19 mouse cellular contexts compared by ENCODE assay signal in the genomic region with DNA sequence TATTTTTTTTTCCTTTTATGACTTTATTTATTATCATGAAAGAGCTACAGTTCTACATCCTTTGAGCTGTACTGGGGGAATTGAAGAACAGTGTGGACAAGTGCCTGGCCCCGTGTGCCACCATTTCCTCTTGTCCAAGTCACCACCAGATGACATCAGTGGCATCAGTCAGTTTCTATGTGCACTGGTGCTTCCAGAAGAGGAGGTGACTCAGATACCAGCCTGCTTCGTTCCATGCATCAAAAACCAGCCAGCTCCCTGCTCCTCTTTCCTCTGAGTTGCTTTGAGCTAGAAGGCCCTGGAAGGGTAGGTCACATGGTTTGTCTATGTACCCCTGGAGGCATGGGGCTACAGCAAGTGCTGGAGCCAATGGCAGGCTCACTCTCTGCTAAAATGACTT. TPM values are rescaled to one million over a fixed set of nuclear protein-coding genes. Genes with fewer than 3 reads are reported as not detected.
DNase-seq lines count a peak whose midpoint lies in the region; ATAC-seq and TF ChIP-seq lines count a peak whose summit lies in the region.
"Had no signal": no experiment of that assay in that cellular context is flagged by ENCODE, and none has a peak within 500 bp of the region (broad histone marks: within the 10 kb centered on the region; RNA-seq: fewer than 3 reads in every experiment).

No protein-coding gene starts in this region.

- H3K4me3 ChIP-seq in heart, embryonic 10.5 days = no peak overlapping the region
- no peak overlapping the region for H3K4me3 ChIP-seq in intestine, embryonic 14.5 days (ENCODE audit: low read depth, low read length)
- H3K4me3 ChIP-seq in intestine, postnatal 0 days (ENCODE audit: low read depth, low read length) = no peak overlapping the region
- H3K4me3 ChIP-seq in lung, embryonic 15.5 days = no peak overlapping the region
- H3K4me3 ChIP-seq in intestine, embryonic 16.5 days (ENCODE audit: low read length) = no peak overlapping the region
- H3K4me3 ChIP-seq: embryonic facial prominence, embryonic 13.5 days; forebrain, embryonic 15.5 days; hindbrain, embryonic 13.5 days had no signal

- H3K4me2 ChIP-seq in intestine, embryonic 14.5 days (ENCODE audit: low read length) = no peak overlapping the region
- no peak overlapping the region for H3K4me2 ChIP-seq in intestine, postnatal 0 days (replicated peaks; ENCODE audit: low read depth)
- no peak overlapping the region for H3K4me2 ChIP-seq in lung, embryonic 15.5 days
- H3K4me2 ChIP-seq in intestine, embryonic 16.5 days (ENCODE audit: low read depth, low read length) = no peak overlapping the region
- H3K4me2 ChIP-seq: embryonic facial prominence, embryonic 13.5 days; forebrain, embryonic 15.5 days; hindbrain, embryonic 13.5 days; midbrain, embryonic 11.5 days had no signal

- ATAC-seq in intestine, embryonic 14.5 days (replicated peaks; ENCODE audit: low FRiP score, low TSS enrichment, low read depth) = no peak
- no peak for ATAC-seq in intestine, postnatal 0 days
- ATAC-seq in lung, embryonic 15.5 days (ENCODE audit: borderline replicate concordance, extremely low read depth, low FRiP score, low TSS enrichment) = no peak
- no peak for ATAC-seq in intestine, embryonic 16.5 days
- ATAC-seq: forebrain, embryonic 15.5 days; inflammation-experienced regulatory T-cells, adult 6 months had no signal

- no peak overlapping the region for H3K9ac ChIP-seq in intestine, embryonic 14.5 days (ENCODE audit: low read length)
- H3K9ac ChIP-seq in intestine, postnatal 0 days (ENCODE audit: low read depth, low read length) = no peak overlapping the region
- no peak overlapping the region for H3K9ac ChIP-seq in lung, embryonic 15.5 days
- H3K9ac ChIP-seq in intestine, embryonic 16.5 days (ENCODE audit: low read depth, low read length) = no peak overlapping the region
- H3K9ac ChIP-seq: embryonic facial prominence, embryonic 13.5 days; forebrain, embryonic 15.5 days; hindbrain, embryonic 13.5 days; liver, embryonic 14.5 days had no signal

- H3K4me1 ChIP-seq in heart, embryonic 10.5 days = peaks cover 77% of the 10 kb centered on the region
- peaks cover 39% of the 10 kb centered on the region for H3K4me1 ChIP-seq in intestine, embryonic 14.5 days (replicated peaks; ENCODE audit: control insufficient read depth, insufficient read depth, low read length)
- H3K4me1 ChIP-seq in intestine, postnatal 0 days (replicated peaks; ENCODE audit: control insufficient read depth, insufficient read depth, low read length) = 0 out of 2 replicates have a peak, but pooled peaks cover 3% of the 10 kb centered on the region
- H3K4me1 ChIP-seq in lung, embryonic 15.5 days = peaks cover 57% of the 10 kb centered on the region
- peaks cover 34% of the 10 kb centered on the region for H3K4me1 ChIP-seq in intestine, embryonic 16.5 days (ENCODE audit: control insufficient read depth, insufficient read depth, low read length)

- 75% methylated on average over 2 of the region's 2 CpGs for WGBS in heart, embryonic 10.5 days
- 89% methylated on average over 2 of the region's 2 CpGs for WGBS in intestine, embryonic 14.5 days
- 79% methylated on average over 2 of the region's 2 CpGs for WGBS in intestine, postnatal 0 days
- WGBS in lung, embryonic 15.5 days = 74% methylated on average over 2 of the region's 2 CpGs
- WGBS in intestine, embryonic 16.5 days = 87% methylated on average over 2 of the region's 2 CpGs

- no peak for TF ChIP-seq CTCF in intestine, postnatal 0 days (IDR thresholded peaks at IDR 0.05; ENCODE audit: low read depth)

- peak overlapping the region; percentile 86 for H3K27ac ChIP-seq in heart, embryonic 10.5 days
- H3K27ac ChIP-seq in intestine, embryonic 14.5 days (ENCODE audit: low read depth) = peak overlapping the region; percentile 89
- no peak overlapping the region for H3K27ac ChIP-seq in intestine, postnatal 0 days (ENCODE audit: low read depth, low read length)
- H3K27ac ChIP-seq in lung, embryonic 15.5 days = peak overlapping the region; percentile 89
- peak overlapping the region; percentile 27; the same call in 1 of the 2 replicates for H3K27ac ChIP-seq in intestine, embryonic 16.5 days (ENCODE audit: low read length)
- H3K27ac ChIP-seq: embryonic facial prominence, embryonic 13.5 days; forebrain, embryonic 15.5 days; hindbrain, embryonic 13.5 days; liver, embryonic 14.5 days had no signal

- DNase-seq in heart, embryonic 10.5 days (ENCODE audit: low spot score) = no peak
- DNase-seq in heart, postnatal 14 days = no peak
- DNase-seq in intestine, embryonic 14.5 days (ENCODE audit: low spot score) = no peak
- DNase-seq in lung, postnatal 25 days (ENCODE audit: low spot score) = no peak
- no peak for DNase-seq in urinary bladder, postnatal 25 days (ENCODE audit: low spot score)
- DNase-seq: adrenal gland, postnatal 14 days; cerebellum, postnatal 10 days; gastrocnemius, postnatal 36 days; thymus, postnatal 14 days had no signal

- no peaks in the 10 kb centered on the region for H3K36me3 ChIP-seq in heart, embryonic 10.5 days
- H3K36me3 ChIP-seq in intestine, embryonic 14.5 days (ENCODE audit: control insufficient read depth, insufficient read depth, low read length) = no peaks in the 10 kb centered on the region
- no peaks in the 10 kb centered on the region for H3K36me3 ChIP-seq in intestine, postnatal 0 days (ENCODE audit: control insufficient read depth, insufficient read depth)
- no peaks in the 10 kb centered on the region for H3K36me3 ChIP-seq in lung, embryonic 15.5 days
- H3K36me3 ChIP-seq in intestine, embryonic 16.5 days (ENCODE audit: control insufficient read depth, insufficient read depth, low read length) = no peaks in the 10 kb centered on the region
- H3K36me3 ChIP-seq: embryonic facial prominence, embryonic 13.5 days; forebrain, embryonic 15.5 days; hindbrain, embryonic 13.5 days had no signal

- no peaks in the 10 kb centered on the region for H3K9me3 ChIP-seq in heart, embryonic 10.5 days
- H3K9me3 ChIP-seq in intestine, embryonic 14.5 days (ENCODE audit: control insufficient read depth, low read length) = no peaks in the 10 kb centered on the region
- H3K9me3 ChIP-seq in intestine, postnatal 0 days (ENCODE audit: control insufficient read depth) = no peaks in the 10 kb centered on the region
- no peaks in the 10 kb centered on the region for H3K9me3 ChIP-seq in lung, embryonic 15.5 days
- H3K9me3 ChIP-seq in intestine, embryonic 16.5 days (ENCODE audit: control insufficient read depth, low read length) = no peaks in the 10 kb centered on the region
- H3K9me3 ChIP-seq: embryonic facial prominence, embryonic 13.5 days; forebrain, embryonic 15.5 days; hindbrain, embryonic 13.5 days had no signal

- H3K27me3 ChIP-seq in heart, embryonic 10.5 days (ENCODE audit: insufficient read depth, poor library complexity, severe bottlenecking) = no peaks in the 10 kb centered on the region
- no peaks in the 10 kb centered on the region for H3K27me3 ChIP-seq in intestine, embryonic 14.5 days (replicated peaks; ENCODE audit: control insufficient read depth, insufficient read depth, low read length)
- H3K27me3 ChIP-seq in intestine, postnatal 0 days (replicated peaks; ENCODE audit: control insufficient read depth, insufficient read depth, low read length) = no peaks in the 10 kb centered on the region
- H3K27me3 ChIP-seq in lung, embryonic 15.5 days = no peaks in the 10 kb centered on the region
- H3K27me3 ChIP-seq in intestine, embryonic 16.5 days (replicated peaks; ENCODE audit: control insufficient read depth, insufficient read depth, low read length) = no peaks in the 10 kb centered on the region
- H3K27me3 ChIP-seq: CH12.LX; embryonic facial prominence, embryonic 13.5 days; forebrain, embryonic 15.5 days; hindbrain, embryonic 13.5 days had no signal

- intact Hi-C loops in heart, postnatal 14 days (cut with DNase I) = loop anchor here (5.0 kb wide), 1 partner anchor 33 kb away; no protein-coding TSS in a partner anchor

RNA-seq across cellular contexts. Expression of a gene that starts 37.3 kb away (rescaled TPM):
- polyA plus RNA-seq in heart, embryonic 10.5 days (2016; fragmentation: Nextera tagmentation; extraction: Ambion mirVana) = 24.4 and 37.9 TPM in 2 replicates
- 100 to 1,000 TPM; 103 to 126 TPM for total RNA-seq in heart, postnatal 14 days (2021)
- polyA plus RNA-seq in intestine, embryonic 14.5 days (2014; fragmentation: Nextera tagmentation; extraction: Ambion mirVana) = 29.2 and 34.6 TPM in 2 replicates
- 21.0 and 24.3 TPM in 2 replicates for polyA plus RNA-seq in intestine, postnatal 0 days (2015; fragmentation: Nextera tagmentation; extraction: Ambion mirVana)
- polyA plus RNA-seq in lung, embryonic 15.5 days (2015; fragmentation: Nextera tagmentation; extraction: Ambion mirVana) = 12.4 and 13.4 TPM in 2 replicates
- 31.6 and 42.0 TPM in 2 replicates for polyA plus RNA-seq in intestine, embryonic 16.5 days (2015; fragmentation: Nextera tagmentation; extraction: Ambion mirVana)
